Mouse (Mus musculus): ENCODE measurements around the gene 4930524J08Rik.

GRCm38 (mm10) chr5:99983452-99984061 is 4.7 kb downstream of the 4930524J08Rik start:
- TF ChIP-seq CTCF (IDR thresholded peaks at IDR 0.05; ENCODE audit: low read depth, low read length), result no peak
- no peak for TF ChIP-seq TAL1 (conservative IDR thresholded peaks at IDR 0.05; ENCODE audit: low read depth, low read length)
- no peak for TF ChIP-seq GATA1 (IDR thresholded peaks at IDR 0.05; ENCODE audit: borderline replicate concordance, low read length)
- TF ChIP-seq POLR2AphosphoS5 (IDR thresholded peaks at IDR 0.05; ENCODE audit: insufficient replicate concordance, low read depth, low read length), result no peak

Data from G1E (cell line).